Mouse (Mus musculus) kidney, postnatal 14 days (tissue): ENCODE data around the gene Scyl1.
"Not testable (repeated sequence)": the region's sequence is repeated elsewhere in the genome, so short reads cannot be mapped to it uniquely, and the experiment has no call there.

ENCODE experiments used
- DNase-seq: peaks from one replicate; pipeline ENCODE4 v3.0.0; 2022; ENCODE audit warnings: mixed read lengths

The Scyl1 gene

DNA sequence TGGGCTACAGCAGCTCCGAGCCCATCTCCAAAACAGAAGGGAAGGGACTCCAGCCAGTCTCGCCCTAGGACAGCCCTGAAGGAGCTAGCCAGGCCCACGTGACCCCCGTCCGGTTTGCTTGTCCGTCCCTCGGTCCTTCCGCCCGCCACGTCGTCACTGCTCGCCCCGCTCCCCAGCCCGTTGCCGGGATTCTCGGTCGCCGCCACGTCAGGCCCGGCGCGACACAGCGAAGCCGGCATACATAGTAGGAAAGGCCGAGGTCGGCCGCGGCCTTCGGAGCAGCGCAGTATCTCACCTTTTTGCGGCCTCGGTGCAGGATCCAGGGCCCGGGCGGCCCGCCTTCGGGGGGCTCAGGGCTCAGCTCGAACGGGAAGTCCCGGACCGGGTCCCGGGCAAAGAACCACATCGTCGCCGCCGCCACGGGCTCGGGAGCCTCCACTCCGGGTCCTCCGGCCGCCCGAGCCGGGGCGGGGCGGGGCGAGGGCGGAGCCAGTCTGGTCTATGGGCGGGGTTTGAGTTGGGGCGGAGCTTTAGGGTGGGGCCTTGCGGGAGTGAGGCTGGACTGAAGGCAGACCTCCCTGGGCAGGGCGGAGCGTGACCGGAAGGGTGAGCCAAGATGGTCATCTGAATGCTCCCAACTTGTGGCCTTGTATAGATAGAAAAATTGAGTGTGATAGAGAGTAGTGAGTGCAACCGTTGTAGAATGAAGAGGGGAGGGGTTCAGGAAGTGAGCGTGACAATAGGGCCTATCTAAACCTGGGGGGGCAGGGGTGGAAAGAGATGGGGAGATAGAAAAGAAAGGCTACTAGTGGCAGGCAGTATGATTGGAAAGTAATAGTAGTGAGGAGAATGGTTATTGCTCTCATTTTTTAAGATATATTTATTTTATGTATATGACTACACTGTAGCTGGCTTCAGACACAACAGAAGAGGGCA lies at the start of gene Scyl1:
Gene Scyl1, minus strand, starts transcription at position 495 of the 936 bp plus-strand sequence.
- peak; percentile 97 for DNase-seq

- DNase-seq: peak; percentile 86
These were observed 48.3 kb upstream of the Scyl1 start for GRCm38 (mm10) chr19:5819549-5819948.

DNA sequence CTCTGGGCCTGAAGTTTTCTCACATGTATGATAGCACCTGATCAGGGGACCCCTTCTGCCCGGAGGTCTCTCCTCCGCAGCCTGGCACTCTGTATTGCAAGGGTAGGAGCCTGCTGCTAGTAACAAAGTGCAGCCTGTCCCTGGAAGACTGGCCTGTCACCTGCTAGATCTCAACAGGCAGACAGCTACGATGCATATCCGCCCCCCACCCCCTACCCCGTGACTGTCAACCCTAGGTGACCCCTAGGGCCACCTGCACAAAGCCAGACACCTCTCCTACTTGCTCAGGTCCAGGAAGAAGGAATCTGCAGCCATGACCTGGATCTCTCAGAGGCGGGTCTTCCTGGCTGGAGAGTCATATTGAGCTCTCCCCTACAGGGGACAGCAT lies 47.4 kb upstream of the Scyl1 start:
- DNase-seq: no peak

DNA sequence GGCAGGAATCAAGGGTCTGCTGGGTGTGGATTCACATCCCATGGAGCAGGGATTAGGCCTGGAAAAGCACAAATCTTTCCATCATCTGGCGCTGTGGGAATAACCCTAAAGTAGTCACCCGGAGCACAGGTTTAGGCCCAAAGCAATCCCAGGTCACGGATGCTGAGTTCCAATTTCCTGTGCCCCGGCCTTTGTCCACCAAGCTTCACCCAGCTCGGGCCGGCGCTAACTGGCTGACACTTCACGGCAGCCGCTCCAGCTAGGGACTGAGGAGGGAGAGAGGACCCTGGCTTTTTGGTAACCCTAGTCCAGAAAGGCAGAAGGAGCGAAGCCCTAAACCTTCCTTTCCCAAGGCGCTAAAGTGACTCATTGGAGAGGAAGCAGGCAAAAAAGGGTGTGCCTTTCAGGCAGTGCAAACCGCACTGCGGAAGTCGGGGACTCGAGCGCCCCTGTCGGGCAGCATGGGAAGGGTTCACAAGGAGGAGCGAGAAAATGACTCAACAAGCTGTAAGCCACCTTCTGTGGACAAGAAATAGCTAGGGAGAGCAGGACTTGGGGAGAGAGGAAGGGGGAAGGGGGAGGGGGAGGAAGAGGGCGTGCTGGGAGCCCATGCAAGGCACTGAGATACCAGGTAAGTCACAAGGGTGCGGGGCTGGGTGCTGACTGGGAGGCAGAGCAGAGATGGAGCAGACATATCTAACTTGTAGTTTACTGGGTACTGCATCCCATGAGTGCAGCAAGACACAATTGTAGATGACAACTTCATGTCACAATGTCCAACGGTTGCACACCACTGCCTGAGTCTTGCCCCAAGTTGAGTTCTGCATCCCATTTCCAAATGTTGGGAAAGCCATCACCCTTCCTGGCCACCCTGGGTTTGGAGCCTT lies 46.7 kb upstream of the Scyl1 start:
- peak; percentile 91 for DNase-seq

- peak; percentile 83 for DNase-seq
These were observed 44.7 kb upstream of the Scyl1 start for GRCm38 (mm10) chr19:5815928-5816327.

GRCm38 (mm10) chr19:5815010-5815409 lies 43.8 kb upstream of the Scyl1 start:
- DNase-seq: no peak

GRCm38 (mm10) chr19:5814048-5814447 lies 42.8 kb upstream of the Scyl1 start:
- DNase-seq: not testable (repeated sequence)

DNA sequence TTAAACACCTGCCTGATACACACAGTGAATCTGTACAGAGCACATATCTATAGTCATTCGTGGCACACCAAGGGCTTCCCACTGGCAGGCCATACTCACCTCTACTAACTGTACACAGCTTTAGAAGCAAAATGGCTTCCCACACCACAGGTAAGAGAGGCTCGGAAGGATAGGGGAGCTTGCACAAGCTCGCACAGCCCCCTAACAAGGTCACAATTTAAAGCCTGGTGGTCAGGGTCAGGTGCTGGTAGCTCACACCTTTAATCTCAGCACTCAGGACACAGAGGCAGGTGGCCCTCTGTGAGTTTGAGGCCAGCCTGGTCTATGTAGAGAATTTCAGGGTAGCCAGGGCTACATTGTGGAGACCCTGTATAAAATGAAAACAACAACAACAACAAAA lies 42.3 kb upstream of the Scyl1 start:
- DNase-seq: no peak

- peak; percentile 89 for DNase-seq
These were observed 40.7 kb upstream of the Scyl1 start for GRCm38 (mm10) chr19:5811771-5812504.

- no peak for DNase-seq
These were observed 39.8 kb upstream of the Scyl1 start for GRCm38 (mm10) chr19:5810840-5811563.

DNA sequence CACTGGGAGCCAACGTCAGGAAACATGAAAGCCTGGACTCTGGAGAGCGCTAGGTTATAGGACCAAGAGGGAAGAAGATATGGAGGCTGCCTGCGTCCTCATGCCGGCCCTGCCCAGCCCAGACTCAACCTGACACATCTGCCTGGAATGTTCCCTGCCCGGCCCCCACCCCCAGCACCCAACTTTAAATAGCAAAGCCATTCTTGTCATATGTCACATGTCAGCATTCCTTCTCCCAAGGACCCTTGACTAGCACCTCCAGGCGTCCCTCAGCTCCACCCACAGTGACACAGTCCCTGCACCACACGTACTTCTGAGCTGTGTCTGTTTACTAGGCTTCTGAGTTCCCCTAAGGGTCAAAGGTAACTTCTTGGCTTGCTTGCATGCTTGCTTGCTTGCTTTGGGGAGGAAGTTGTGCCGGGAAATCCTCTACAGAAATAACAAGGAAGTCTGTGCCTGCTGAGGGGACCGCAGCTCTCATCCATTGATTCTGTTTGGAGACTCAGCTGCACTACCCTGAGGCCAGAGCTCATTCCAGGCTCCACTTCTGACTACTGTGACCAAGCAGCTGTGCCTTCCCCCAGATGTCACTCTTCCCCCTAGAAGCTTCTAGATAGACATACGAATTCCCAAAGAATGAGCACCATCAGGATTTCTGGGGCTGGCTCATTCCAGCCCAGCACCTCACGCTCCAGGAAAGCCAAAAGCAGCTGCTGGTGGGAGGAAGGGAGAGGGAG lies 39.1 kb upstream of the Scyl1 start:
- peak; percentile 79 for DNase-seq

DNA sequence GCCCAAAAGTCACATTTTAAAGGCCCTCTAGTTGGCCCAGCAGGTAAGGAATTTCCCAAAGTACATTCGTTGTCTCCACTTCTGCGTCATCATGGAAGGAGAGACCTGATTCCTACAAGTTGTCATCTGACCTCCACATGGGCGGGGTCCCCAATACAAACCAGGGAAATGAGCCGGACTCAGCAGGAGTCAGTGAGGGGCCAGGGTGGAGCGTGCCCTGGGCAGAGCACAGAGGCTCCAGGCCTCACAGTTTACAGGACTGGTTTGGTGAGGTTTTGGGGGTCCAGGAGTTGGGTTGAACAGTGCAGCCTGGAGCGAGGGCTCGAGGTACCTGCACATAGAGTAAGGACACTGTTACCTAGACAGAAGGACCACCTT lies 38.5 kb upstream of the Scyl1 start:
- DNase-seq: no peak

DNA sequence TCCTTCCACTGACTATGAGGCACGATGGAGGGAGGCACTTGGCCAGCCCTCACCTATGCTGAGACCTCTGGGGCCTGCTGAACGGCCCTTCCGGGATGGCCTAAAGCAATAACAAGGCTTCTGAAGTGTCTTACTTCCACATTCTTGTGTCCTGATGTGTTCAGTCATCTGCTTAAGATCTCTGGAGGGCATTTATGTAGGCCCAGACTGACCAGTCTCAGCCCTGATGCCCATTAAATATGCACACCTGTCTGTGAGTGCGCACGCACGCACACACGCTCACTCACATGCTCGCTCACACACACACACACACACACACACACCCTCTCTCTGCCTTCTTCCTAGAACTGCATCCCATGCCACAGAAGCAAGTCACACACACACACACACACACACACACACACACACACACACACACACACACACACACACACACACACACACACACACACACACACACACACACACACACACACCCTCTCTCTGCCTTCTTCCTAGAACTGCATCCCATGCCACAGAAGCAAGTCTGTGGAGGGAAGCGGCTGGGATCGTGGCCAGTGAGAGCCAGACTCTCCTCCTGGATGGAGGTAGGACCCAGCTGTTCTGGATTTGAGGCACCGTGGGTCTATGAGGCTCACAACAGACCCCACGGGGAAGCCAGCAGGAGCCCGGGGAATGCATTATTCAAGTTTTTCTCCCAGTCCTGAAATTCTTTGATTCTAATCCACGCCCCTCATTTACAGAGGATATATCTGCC lies 37.9 kb upstream of the Scyl1 start:
- DNase-seq: no peak

DNA sequence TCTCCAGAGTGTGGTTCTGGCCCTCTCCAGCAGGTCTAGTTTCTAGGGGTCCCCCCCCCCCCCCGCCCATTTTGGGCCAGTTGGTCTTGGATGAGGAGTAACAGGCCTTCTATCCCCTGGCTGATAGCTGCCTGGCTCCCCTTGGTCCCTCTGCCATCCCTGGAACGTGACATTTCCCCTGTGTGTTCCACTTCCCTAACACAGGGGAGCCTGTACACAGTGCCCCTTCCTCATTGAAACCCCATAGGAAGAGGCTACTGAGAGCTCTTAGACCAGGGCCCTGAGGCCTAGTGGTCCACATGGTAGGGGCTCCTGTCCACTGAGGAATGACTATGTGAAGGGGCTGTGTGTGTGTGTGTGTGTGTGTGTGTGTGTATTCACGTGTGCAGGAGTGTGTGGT lies 36.5 kb upstream of the Scyl1 start:
- DNase-seq: no peak

DNA sequence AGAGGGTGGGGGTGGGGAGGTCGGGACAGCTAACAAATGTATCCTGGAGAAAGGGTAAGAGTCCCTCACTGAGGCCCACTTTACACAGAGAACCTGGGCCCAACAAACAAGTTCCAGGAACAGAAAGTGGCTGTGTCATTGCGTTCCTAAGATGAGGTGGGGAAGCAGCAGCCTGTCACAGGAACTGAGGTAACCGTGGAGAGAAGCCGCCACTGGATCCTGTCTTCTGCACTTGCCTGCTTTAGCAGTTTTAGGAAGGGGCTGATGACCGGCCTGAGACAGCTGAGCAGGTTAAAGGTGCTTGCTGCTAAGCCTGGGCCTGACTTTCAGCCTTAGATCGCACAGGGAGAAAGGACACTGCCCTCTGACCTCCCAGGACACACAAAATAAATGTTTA lies 35.6 kb upstream of the Scyl1 start:
- no peak for DNase-seq

GRCm38 (mm10) chr19:5806051-5806808 lies 35.0 kb upstream of the Scyl1 start:
- DNase-seq: peak; percentile 85

DNA sequence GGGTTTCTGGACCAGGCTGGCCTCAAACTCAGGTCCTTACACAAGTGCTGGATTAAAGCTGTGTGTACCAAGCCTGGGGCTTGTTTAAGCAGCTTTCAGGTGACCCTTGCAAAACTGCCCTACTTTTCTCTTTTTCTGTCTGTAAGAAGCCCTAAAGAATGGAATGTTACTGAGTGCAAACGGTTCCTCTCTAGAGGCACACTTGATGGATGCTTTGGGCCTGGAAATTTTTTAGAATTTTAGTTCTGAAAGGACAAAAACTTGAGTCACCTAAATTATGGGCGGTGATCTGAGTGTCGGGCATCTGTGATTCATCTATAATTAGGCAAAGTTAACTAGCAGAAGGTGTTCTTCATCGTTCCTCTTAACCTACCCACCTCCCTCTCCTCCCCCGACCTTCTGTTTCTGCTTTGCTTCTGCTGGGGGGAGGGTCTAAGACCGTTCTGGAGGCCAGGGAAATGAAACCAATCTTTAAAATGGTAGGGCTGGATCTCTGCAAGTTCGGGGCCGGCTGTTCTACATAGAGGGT lies 33.2 kb upstream of the Scyl1 start:
- no peak for DNase-seq

DNA sequence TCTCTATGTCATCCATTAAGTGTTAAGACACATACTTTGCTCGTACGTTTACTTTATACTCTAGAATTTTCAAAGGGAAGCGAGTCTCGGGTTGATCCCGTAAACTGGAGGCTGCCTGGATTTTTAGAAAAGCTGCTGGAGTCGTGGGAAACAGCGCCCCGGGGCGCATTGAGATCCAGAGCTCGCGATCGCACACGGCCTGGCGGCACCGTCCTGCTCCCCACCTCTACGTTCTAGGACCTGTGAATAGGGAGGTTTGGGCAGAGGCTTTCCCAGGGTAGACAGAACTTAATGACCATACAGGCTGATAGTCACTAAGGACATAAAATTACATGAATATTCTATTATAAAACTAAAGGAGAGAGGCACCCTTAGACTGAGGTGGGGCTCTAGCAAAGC lies 32.7 kb upstream of the Scyl1 start:
- DNase-seq: no peak

- DNase-seq: peak; percentile 100
These were observed 32.0 kb upstream of the Scyl1 start for GRCm38 (mm10) chr19:5803041-5803880.
